Mouse (Mus musculus) ES-Bruce4 (cell line): ENCODE measurements around the gene Crybb2.

Experiments
- EP300 ChIP-seq: IDR thresholded peaks from 2 replicates; pipeline ENCODE4 v1.6.1; 2011; ENCODE audit warnings: low read depth, low read length; ENCODE audit not compliant: insufficient read depth
- POLR2A ChIP-seq: IDR thresholded peaks from one replicate; pipeline ENCODE4 v1.8.1; 2011; ENCODE audit warnings: low read length; ENCODE audit not compliant: insufficient read depth

DNA sequence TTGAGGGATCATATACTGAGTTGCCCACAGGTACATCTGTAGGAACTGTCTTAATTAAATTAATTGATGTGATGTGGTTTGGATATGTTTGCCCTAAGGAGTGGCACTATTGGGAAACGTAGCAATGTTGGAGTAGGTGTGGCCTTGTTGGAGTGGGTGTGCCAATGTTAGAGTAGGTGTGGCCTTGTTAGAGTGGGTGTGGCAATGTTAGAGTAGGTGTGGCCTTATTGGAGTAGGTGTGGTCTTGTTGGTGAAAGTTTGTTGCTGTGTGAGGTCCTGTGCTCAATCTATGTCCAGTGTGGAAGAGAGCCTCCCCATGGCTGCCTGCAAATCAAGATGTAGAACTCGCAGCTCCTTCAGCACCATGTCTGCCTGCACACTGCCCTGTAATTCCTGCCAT, 14.4 kb upstream of the Crybb2 start:
- no peak for TF ChIP-seq POLR2A
- TF ChIP-seq EP300: no peak
